Mouse (Mus musculus) heart, embryonic 12.5 days (tissue): Measurements from ENCODE around the gene Gin1. TPM values are rescaled to one million over a fixed set of nuclear protein-coding genes. Genes with fewer than 3 reads are reported as not detected.

Source experiments
- ATAC-seq: fragments of 200-750 bp; cut with Nextera tagmentation; 2 replicates; pipeline ENCODE4 v1.8.0; 2017; ENCODE audit warnings: moderate TSS enrichment, moderate library complexity; ENCODE audit not compliant: insufficient number of reproducible peaks, low FRiP score
- H3K27ac ChIP-seq: fragments of 300-500 bp; sonication (generic); 2 replicates; pipeline ENCODE4 v1.5.1; 2016; ENCODE audit warnings: mild to moderate bottlenecking, moderate library complexity; ENCODE audit not compliant: poor library complexity, severe bottlenecking
- H3K27me3 ChIP-seq: fragments of 300-500 bp; sonication (generic); replicated peaks from 2 replicates; pipeline ENCODE4 v1.6.1; 2016; ENCODE audit warnings: mild to moderate bottlenecking, moderate library complexity
- H3K36me3 ChIP-seq: fragments of 300-500 bp; sonication (generic); 2 replicates; pipeline ENCODE4 v1.6.1; 2016; ENCODE audit warnings: mild to moderate bottlenecking, moderate library complexity
- H3K4me1 ChIP-seq: fragments of 300-500 bp; sonication (generic); replicated peaks from 2 replicates; pipeline ENCODE4 v1.6.1; 2016; ENCODE audit warnings: mild to moderate bottlenecking
- H3K4me2 ChIP-seq: fragments of 300-500 bp; sonication (generic); 2 replicates; pipeline ENCODE4 v1.6.1; 2016; ENCODE audit warnings: mild to moderate bottlenecking, moderate library complexity
- H3K4me3 ChIP-seq: fragments of 300-500 bp; sonication (generic); 2 replicates; pipeline ENCODE4 v1.5.1; 2016; ENCODE audit warnings: mild to moderate bottlenecking
- H3K9ac ChIP-seq: fragments of 300-500 bp; sonication (generic); 2 replicates; pipeline ENCODE4 v1.6.1; 2016; ENCODE audit warnings: mild to moderate bottlenecking, moderate library complexity
- H3K9me3 ChIP-seq: fragments of 300-500 bp; sonication (generic); replicated peaks from 2 replicates; pipeline ENCODE4 v1.6.1; 2016; ENCODE audit warnings: mild to moderate bottlenecking, moderate library complexity
- WGBS: fragments of 180-500 bp; shearing (Covaris S2); methylation state at CpG from one replicate; pipeline ENCODE4 v1.1.7; 2016; 5-methylcytosine and 5-hydroxymethylcytosine counted together
- polyA plus RNA-seq: library from polyadenylated mRNA; unstranded; fragments of >200 nt; fragmentation: Nextera tagmentation; extraction: Ambion mirVana; gene quantifications from 2 replicates; pipeline ENCODE4 v1.2.1, GENCODE M21; 2016

The Gin1 gene
- polyA plus RNA-seq, 1 experiment from 2014 or later = 17.1 TPM

DNA sequence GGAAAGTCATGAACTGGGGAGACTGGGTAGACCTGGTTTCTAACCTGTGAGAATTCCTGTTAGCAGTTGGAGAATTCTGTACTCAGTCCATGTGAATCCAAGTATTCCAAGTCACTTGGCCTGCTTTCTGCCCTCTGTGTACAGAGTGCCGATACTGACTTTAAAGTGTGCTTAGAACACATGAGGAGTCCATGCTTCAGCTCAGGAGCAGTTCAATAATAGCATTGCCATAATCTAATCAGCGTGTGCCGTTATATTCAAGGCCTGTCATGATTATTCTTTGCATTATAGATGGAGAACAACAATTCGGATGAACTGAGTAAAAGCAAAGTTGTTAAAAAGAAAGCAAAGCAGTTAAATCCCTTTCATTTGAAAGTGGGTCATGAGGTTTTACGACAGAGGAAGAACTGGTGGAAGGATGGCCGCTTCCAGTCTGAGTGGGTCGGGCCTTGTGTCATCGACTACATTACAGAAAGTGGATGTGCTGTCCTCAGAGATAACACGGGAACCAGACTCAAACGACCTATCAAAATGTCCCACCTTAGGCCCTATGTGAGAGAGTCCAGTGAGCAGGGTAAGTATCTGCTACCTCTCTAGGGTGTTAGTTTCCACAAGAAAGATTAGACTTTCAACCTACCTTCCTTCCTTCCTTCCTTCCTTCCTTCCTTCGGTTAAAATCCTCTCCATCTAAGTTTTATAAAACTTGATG is 15.9 kb downstream of the Gin1 start:
- no peaks in the 10 kb centered on the region for H3K27me3 ChIP-seq
- no peaks in the 10 kb centered on the region for H3K9me3 ChIP-seq
- WGBS = 80% methylated on average over 11 of the region's 11 CpGs
- no peak overlapping the region for H3K9ac ChIP-seq
- no peaks in the 10 kb centered on the region for H3K36me3 ChIP-seq
- H3K4me2 ChIP-seq = no peak overlapping the region
- no peak for ATAC-seq
- no peak overlapping the region for H3K27ac ChIP-seq
- peaks cover 3% of the 10 kb centered on the region; the same call in 1 of the 2 replicates for H3K4me1 ChIP-seq
- no peak overlapping the region for H3K4me3 ChIP-seq

DNA sequence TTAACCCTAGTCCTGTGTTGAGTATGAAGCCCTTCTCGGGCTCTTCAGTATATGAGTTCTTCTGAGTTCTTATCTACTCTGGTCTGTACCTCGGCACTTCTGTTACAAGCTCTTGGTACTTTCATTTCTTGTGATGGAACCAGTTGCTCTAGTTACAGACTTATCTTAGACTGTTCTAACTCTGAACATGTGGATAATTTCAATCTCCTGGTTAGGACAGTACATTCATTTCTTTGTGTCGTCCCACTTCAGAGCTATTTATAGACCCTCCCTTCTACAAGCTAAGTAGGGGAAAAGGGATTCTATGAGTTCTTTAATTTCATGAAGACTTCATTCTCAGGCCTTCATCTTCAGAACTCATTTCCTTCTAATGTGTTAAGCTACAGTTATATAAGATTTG is 17.7 kb downstream of the Gin1 start:
- Histone ChIP-seq H3K27ac (peak overlapping the region; percentile 43; the same call in 1 of the 2 replicates), H3K36me3 (no peaks in the 10 kb centered on the region), H3K4me3 (no peak overlapping the region), H3K27me3 (no peaks in the 10 kb centered on the region), H3K4me2 (no peak overlapping the region), H3K9ac (no peak overlapping the region), H3K4me1 (peaks cover 3% of the 10 kb centered on the region; the same call in 1 of the 2 replicates), H3K9me3 (no peaks in the 10 kb centered on the region)
- no peak for ATAC-seq
- 25% methylated on average over 3 of the region's 3 CpGs for WGBS

- ATAC-seq = no peak
- no peak overlapping the region for H3K4me2 ChIP-seq
- 0 out of 2 replicates have a peak overlapping the region, but pooled peaks have one; percentile 51 for H3K27ac ChIP-seq
Observed at GRCm38 (mm10) chr1:97788490-97788889, 18.5 kb downstream of the Gin1 start.

DNA sequence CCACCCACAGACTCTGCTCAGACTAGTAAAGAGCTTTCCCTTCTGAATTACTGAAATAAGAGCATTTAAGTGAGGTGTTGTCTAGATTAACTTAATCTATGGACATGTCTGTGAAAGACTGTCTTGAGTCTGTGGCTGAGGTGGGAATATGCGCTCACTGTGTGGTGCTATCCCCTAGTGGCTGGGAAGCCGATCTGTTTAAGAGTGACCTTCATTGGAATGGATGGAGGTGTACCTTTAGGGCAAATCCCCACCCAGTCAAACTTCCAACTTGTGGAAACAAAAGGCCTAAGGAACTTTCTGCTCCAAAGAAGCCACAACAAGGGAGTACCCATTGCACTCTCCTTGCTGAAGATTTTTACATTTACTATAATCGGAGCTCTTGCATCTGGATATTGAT is 24.1 kb downstream of the Gin1 start:
- H3K4me2 ChIP-seq = no peak overlapping the region
- no peak overlapping the region for H3K27ac ChIP-seq
- 85% methylated on average over 3 of the region's 3 CpGs for WGBS
- 0 out of 2 replicates have a peak, but pooled peaks cover 4% of the 10 kb centered on the region for H3K36me3 ChIP-seq
- no peaks in the 10 kb centered on the region for H3K9me3 ChIP-seq
- no peaks in the 10 kb centered on the region for H3K27me3 ChIP-seq
- H3K4me1 ChIP-seq = no peaks in the 10 kb centered on the region
- no peak overlapping the region for H3K9ac ChIP-seq
- H3K4me3 ChIP-seq = no peak overlapping the region
- no peak for ATAC-seq

More at GRCm38 (mm10) chr1:97788490-97788889, 18.5 kb downstream of the Gin1 start:
- WGBS = 44% methylated on average over 2 of the region's 2 CpGs
- peaks cover 3% of the 10 kb centered on the region; the same call in 1 of the 2 replicates for H3K4me1 ChIP-seq
- H3K9ac ChIP-seq = no peak overlapping the region
- no peak overlapping the region for H3K4me3 ChIP-seq
- H3K9me3 ChIP-seq = no peaks in the 10 kb centered on the region
- no peaks in the 10 kb centered on the region for H3K27me3 ChIP-seq
- 0 out of 2 replicates have a peak, but pooled peaks cover 4% of the 10 kb centered on the region for H3K36me3 ChIP-seq

DNA sequence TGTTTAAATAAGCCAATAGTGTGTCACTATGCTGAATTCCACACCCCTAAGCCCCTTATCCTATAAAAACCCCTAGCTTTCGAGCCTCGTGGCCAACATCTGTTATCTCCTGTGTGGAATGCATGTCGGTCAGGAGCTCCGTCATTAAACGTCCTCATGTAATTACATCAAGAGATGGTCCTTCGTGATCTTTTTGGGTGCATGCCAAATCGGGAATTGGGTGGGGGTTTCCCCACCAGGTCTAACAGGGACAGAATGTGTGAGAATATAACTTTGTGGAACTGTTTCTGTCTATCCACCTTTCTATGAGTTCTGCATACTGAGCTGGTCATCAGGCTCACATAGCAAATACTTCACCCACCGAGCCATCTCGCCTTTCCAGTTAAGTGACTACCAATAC is 26.0 kb downstream of the Gin1 start:
- no peak overlapping the region for H3K27ac ChIP-seq
- no peaks in the 10 kb centered on the region for H3K27me3 ChIP-seq
- H3K9me3 ChIP-seq = peaks cover 4% of the 10 kb centered on the region; the same call in 1 of the 2 replicates
- 0 out of 2 replicates have a peak, but pooled peaks cover 4% of the 10 kb centered on the region for H3K36me3 ChIP-seq
- no peak for ATAC-seq
- 60% methylated on average over 9 of the region's 9 CpGs for WGBS
- H3K4me3 ChIP-seq = no peak overlapping the region
- H3K4me2 ChIP-seq = no peak overlapping the region
- H3K9ac ChIP-seq = no peak overlapping the region
- H3K4me1 ChIP-seq = no peaks in the 10 kb centered on the region

DNA sequence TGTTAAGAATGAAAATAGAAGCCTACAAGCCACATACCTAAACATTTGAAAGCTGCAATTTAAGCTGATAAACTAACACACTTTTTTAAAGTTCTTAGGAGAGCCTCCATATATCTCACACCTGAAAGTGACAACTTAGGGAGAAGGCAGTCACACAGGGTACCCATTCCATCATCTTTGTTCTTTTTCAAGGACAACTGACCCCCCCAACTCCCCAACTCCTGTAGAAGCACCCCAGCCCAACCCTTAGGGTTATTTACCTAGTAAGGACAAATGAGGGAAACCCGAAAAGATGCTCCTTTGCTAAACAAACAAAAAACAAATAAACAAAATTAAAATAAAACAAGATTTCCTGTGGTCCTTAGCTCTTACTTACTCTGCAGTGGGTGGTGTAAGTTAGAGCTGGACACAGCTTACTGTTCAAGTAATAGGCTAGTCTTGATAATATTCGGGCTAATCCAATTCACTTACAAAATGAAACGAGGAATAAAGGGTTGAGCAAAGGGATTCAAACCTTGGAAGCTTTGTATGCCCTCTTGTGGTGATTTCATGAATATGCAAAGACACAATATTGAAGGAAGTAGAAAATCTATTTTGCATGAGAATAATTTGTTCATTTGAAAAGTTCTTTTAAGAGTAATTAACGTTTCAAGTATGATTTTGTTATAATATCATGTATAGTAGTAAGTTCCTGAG is 32.4 kb downstream of the Gin1 start:
- Histone ChIP-seq H3K4me3 (no peak overlapping the region), H3K9ac (no peak overlapping the region), H3K27me3 (no peaks in the 10 kb centered on the region), H3K9me3 (peaks cover 4% of the 10 kb centered on the region; the same call in 1 of the 2 replicates), H3K4me2 (no peak overlapping the region), H3K27ac (no peak overlapping the region), H3K36me3 (no peaks in the 10 kb centered on the region), H3K4me1 (no peaks in the 10 kb centered on the region)
- no peak for ATAC-seq
- 39% methylated on average over 4 of the region's 4 CpGs for WGBS

- Histone ChIP-seq H3K4me1 (no peaks in the 10 kb centered on the region), H3K4me3 (no peak overlapping the region), H3K27ac (no peak overlapping the region), H3K9me3 (peaks cover 4% of the 10 kb centered on the region; the same call in 1 of the 2 replicates), H3K36me3 (no peaks in the 10 kb centered on the region), H3K4me2 (no peak overlapping the region), H3K27me3 (no peaks in the 10 kb centered on the region), H3K9ac (no peak overlapping the region)
- no peak for ATAC-seq
Observed at GRCm38 (mm10) chr1:97804520-97804919, 34.5 kb downstream of the Gin1 start.

GRCm38 (mm10) chr1:97809255-97809912 is 39.4 kb downstream of the Gin1 start:
- Histone ChIP-seq H3K4me3 (no peak overlapping the region), H3K9me3 (no peaks in the 10 kb centered on the region), H3K27me3 (no peaks in the 10 kb centered on the region), H3K27ac (no peak overlapping the region), H3K9ac (no peak overlapping the region), H3K4me1 (no peaks in the 10 kb centered on the region), H3K36me3 (no peaks in the 10 kb centered on the region), H3K4me2 (no peak overlapping the region)
- 45% methylated on average over 2 of the region's 2 CpGs for WGBS
- no peak for ATAC-seq

DNA sequence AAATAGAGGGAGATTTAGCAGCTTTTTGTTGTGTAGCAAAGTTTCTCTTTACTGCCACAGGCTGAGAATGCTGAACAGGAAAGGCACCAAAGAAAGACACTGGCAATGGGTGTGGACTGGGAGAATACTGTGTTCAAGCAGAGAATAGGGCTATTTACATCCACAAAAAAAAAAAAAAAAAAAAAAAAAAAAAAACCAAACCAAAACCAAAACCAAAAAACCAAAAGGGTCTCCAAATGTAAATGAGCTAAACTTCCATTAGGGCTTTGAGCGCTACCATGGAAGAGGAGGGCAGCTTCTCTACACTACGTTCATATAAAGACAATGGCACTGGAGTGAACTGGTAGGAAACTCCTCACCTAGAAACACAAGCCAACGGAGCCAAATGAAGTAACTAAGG is 51.3 kb downstream of the Gin1 start:
- Histone ChIP-seq H3K36me3 (peaks cover 49% of the 10 kb centered on the region), H3K9me3 (no peaks in the 10 kb centered on the region), H3K27ac (peak overlapping the region; percentile 43; the same call in 1 of the 2 replicates), H3K4me3 (no peak overlapping the region), H3K27me3 (no peaks in the 10 kb centered on the region), H3K4me1 (no peaks in the 10 kb centered on the region), H3K4me2 (0 out of 2 replicates have a peak overlapping the region, but pooled peaks have one; percentile 13), H3K9ac (no peak overlapping the region)
- no peak for ATAC-seq
- 86% methylated on average over 3 of the region's 3 CpGs for WGBS

GRCm38 (mm10) chr1:97822203-97822602 is 52.2 kb downstream of the Gin1 start:
- ATAC-seq = peak; percentile 81
- Histone ChIP-seq H3K4me3 (no peak overlapping the region), H3K36me3 (peaks cover 51% of the 10 kb centered on the region), H3K9ac (no peak overlapping the region), H3K4me1 (no peaks in the 10 kb centered on the region), H3K27ac (no peak overlapping the region), H3K27me3 (no peaks in the 10 kb centered on the region), H3K4me2 (no peak overlapping the region), H3K9me3 (no peaks in the 10 kb centered on the region)
- 48% methylated on average over 5 of the region's 5 CpGs for WGBS

GRCm38 (mm10) chr1:97822904-97823303 is 52.9 kb downstream of the Gin1 start:
- H3K4me3 ChIP-seq = no peak overlapping the region
- H3K4me2 ChIP-seq = no peak overlapping the region
- H3K27ac ChIP-seq = no peak overlapping the region
- H3K9me3 ChIP-seq = no peaks in the 10 kb centered on the region
- no peak for ATAC-seq
- H3K9ac ChIP-seq = no peak overlapping the region
- H3K36me3 ChIP-seq = peaks cover 47% of the 10 kb centered on the region
- H3K27me3 ChIP-seq = no peaks in the 10 kb centered on the region
- no peaks in the 10 kb centered on the region for H3K4me1 ChIP-seq
- WGBS = 86% methylated on average over 7 of the region's 7 CpGs
